Mouse (Mus musculus): ENCODE data around the gene Kpna7.
"Not testable (repeated sequence)": the region's sequence is repeated elsewhere in the genome, so short reads cannot be mapped to it uniquely, and the experiment has no call there.

Gene Kpna7

GRCm38 (mm10) chr5:145083632-145084451 lies at the start of gene Kpna7, which contains the start of gene Arpc1a:
TSS of gene Kpna7 (minus strand) at chr5:145084030.
TSS of gene Arpc1a (plus strand) at chr5:145083830.
- DNase-seq (ENCODE audit: low read depth): peak; percentile 87

DNA sequence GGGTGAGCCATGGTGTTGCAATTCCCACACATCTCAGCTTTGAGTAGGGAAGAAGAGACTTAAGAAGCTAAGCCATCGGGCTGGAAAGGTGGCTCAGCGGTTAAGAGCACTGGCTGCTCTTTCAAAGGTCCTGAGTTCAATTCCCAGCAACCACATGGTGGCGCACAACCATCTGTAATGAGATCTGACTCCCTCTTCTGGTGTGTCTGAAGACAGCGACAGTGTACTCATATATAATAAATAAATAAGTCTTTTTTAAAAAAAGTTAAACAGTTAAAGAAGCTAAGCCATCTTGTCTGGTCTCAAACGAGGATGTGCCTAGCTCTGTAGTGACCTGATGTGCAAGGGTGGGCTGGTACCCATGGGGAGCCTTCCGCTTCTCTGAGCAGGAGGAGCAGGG lies 49.4 kb upstream of the Kpna7 start:
- DNase-seq (ENCODE audit: low read depth): not testable (repeated sequence)

DNA sequence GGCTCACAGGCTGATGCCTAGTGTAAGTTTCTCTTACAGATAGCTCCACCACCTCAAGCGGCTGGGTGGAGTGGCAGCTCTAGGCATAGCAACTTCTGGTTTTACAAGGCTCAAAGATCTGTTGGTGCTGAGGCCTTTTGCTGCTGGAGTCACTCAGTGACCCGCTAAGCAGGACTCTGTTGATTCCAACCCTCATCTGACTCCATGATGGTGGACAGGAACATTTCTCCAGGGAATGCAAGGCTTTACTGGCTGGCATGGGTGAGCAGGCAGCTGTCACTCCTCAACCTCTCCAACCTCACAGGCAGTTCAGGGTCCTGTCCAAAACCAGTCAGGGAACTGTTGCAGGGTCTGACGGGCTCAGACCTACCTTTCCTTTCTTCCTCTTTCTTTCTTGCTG lies 47.2 kb upstream of the Kpna7 start:
- DNase-seq (ENCODE audit: low read depth): no peak

GRCm38 (mm10) chr5:145130191-145130590 lies 46.4 kb upstream of the Kpna7 start:
- no peak for DNase-seq (ENCODE audit: low read depth)

DNA sequence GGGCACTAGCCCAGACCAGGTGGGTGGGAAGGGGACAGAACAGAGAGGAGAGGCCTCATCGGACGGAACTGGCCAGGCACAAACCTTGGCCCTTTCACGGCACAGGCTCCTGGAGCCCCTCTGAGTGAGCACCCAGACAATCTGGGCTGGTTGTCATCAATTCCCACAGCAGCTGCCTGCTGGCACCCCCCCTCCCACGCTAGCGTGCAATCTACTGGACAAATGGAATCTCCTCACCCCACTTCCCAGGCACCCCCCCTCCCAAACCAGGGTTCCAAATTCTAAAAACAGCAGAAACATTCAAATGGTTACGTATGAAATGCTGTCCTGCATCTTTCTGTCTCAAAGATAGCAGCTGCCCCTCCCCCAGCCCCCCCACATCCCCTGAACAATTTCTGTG lies 45.9 kb upstream of the Kpna7 start:
- not testable (repeated sequence) for DNase-seq (ENCODE audit: low read depth)

DNA sequence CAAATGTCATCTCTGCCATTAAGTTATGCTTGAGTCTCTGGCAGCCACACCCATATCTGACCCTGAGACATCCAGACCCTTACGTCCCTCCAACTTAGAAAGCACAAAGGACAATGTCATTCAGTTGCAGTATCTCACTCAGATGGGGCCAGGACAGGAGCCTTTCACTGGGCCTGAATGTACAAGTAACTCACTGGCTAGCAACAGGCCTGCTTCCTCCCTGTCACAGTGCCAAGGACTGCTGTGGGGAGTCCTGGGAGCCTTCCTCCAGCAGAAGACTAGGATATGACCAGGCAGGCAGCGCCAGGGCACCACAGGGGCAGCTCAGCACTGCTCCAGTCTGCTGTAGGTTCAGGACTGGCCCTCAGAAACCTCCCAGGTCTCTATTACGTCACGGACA lies 45.3 kb upstream of the Kpna7 start:
- DNase-seq (ENCODE audit: low read depth): no peak

DNA sequence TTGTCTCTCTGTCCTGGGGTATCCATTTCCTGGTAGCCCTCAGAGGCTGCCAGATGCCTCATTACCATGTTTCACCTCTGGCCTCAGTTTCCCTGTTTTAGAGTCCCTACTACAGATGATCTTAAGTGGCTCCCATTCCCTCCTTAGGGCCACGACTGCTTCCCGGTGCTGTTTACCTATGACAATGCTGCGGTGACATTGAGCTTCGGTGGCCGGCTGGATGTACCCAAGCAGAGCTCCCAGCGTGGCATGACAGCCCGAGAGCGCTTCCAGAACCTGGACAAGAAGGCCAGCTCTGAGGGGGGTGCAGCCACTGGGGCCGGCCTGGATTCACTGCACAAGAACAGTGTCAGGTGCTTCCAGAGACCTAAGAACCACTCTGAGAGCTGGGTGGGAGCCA lies 42.8 kb upstream of the Kpna7 start:
- DNase-seq (ENCODE audit: low read depth): no peak

DNA sequence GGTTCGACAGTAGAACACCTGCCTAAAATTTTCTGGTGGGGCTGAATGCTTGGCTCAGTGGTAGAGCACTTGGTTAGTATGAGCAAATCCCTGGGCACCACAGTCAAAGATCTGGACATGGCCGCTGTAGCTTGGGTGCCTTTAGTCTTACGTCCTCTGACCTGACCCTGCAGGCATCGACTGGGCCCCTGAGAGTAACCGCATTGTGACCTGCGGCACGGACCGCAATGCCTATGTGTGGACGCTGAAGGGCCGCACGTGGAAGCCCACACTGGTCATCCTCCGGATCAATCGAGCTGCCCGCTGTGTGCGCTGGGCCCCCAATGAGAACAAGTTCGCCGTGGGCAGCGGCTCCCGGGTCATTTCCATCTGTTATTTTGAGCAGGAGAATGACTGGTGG lies 39.6 kb upstream of the Kpna7 start:
- DNase-seq (ENCODE audit: low read depth): no peak

DNA sequence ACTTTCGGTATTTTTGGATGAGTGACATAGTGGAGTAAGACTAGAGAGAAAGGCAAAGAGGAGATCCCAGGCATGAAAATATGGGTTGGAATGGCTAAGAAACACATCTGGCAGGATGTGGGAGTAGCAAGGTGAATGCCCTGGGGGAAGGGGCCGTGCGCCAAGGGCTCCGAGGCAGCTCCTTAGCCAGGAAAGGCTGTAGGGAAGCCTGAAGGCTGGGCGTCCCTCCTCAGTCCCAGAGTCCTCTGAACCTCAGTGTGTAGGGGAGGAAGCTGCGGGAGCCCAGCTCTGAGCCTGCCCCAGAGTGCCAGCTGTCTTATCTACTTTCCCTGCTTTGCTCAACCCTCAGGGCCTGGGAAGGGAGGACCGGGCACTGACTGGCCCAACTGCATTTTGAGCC lies 37.1 kb upstream of the Kpna7 start:
- DNase-seq (ENCODE audit: low read depth): no peak

DNA sequence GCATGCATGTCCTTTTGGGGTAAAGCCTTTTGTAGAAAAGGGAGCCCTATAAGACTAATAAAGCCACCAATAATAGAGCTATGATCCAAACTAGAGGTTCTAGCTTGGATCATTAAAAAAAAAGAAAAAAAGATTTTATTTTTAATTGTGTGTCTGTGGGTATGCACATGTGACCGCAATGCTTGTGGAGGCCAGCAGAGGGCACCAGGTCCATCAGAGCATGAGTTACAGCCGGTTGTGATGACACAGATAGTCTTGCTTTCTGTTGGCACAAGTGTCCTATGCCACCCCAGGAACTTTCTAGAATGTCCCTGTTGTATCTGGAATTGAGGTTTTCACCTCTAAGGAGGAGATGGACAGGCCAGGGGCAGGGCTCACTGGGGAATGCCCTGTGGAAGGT lies 35.6 kb upstream of the Kpna7 start:
- no peak for DNase-seq (ENCODE audit: low read depth)

DNA sequence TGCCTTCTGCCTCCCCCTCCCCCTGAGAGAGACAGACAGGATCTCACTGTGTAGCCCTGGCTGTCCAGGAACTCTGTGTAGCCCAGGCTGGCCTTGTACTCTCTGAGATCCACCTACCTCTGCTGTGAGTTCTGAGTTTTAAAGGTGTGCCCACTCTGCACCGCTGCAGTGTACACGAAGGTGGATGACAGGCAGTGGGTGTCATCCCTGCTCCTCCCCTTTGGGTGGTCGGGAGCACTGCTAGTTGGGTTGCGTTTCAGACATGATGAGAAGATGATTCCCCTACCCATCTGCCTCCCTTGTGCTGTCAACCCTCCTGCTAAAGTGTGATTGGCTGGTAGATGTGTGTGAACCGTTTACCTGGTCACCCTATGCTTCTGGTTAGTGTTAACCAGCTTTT lies 34.6 kb upstream of the Kpna7 start:
- DNase-seq (ENCODE audit: low read depth): no peak

GRCm38 (mm10) chr5:145118005-145118404 lies 34.2 kb upstream of the Kpna7 start:
- no peak for DNase-seq (ENCODE audit: low read depth)

- DNase-seq (ENCODE audit: low read depth): no peak
Measured at GRCm38 (mm10) chr5:145116916-145117315, 33.1 kb upstream of the Kpna7 start.

DNA sequence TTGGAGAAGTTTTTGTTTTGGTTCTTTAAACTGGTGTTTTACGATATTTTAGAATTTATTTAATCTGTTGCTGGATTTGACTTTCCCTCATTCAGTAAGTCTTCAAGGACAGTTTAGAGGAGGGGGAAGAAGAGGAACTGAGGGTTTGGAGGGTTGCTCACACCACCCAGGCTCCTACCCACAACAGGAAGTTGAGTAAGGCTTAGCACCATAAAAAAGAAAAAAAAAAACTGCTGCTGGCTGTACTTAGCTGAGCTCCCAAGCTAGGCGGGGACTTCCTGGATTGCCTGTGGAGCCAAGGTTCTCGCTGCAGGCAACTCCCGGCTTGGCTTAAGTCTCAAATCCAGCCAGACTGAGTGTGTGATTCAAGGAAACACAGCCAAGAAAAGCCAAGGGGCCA lies 32.5 kb upstream of the Kpna7 start:
- DNase-seq (ENCODE audit: low read depth): no peak

DNA sequence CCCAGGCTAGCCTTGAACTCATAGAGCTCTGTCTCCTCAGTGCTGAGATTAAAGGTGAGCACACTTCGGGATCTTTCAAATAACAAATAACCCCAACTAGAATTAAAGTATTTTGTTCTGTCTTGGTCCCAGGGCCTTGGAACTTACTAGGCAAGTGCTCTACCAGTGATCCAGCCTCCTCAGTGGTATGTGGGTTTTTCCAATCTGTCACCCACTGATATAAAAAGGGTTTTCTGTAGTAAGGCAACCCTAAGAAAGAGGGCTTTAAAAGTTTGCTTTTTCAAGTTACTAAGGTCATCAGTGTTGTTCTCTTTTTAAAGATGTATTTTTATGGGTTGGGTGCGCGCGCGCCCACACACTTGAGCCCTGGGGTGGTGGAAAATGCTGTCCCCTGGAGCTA lies 31.9 kb upstream of the Kpna7 start:
- no peak for DNase-seq (ENCODE audit: low read depth)

GRCm38 (mm10) chr5:145114606-145115473 lies 31.0 kb upstream of the Kpna7 start:
- no peak for DNase-seq (ENCODE audit: low read depth)

GRCm38 (mm10) chr5:145114071-145114605 lies 30.3 kb upstream of the Kpna7 start, which contains the start of gene Arpc1b:
TSS of gene Arpc1b (plus strand) at chr5:145114215.
- no peak for DNase-seq (ENCODE audit: low read depth)

DNA sequence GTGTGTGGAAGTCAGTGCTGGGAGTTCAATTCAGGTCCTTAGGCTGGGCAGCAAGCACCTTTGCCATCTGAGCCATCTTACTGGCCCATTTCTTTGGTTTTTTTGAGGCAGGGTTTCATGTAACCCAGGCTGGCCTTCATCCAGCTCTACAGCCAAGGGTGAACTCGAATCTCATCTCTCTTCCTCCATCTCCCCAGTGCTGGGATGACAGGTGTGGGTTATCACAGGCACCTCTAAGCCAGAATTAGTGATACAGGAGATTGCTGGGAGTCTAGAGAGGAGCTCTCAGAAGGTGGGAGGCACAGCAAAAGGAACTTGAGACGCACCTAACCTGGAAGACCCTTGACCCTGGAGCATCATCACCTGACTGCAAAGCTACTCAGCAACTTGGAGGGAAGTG lies 29.6 kb upstream of the Kpna7 start:
- no peak for DNase-seq (ENCODE audit: low read depth)

GRCm38 (mm10) chr5:145112566-145112965 lies 28.7 kb upstream of the Kpna7 start:
- no peak for DNase-seq (ENCODE audit: low read depth)

- DNase-seq (ENCODE audit: low read depth): no peak
Measured at GRCm38 (mm10) chr5:145110401-145110800, 26.6 kb upstream of the Kpna7 start.

- DNase-seq (ENCODE audit: low read depth): no peak
Measured at GRCm38 (mm10) chr5:145105694-145106275, 22.0 kb upstream of the Kpna7 start.

- no peak for DNase-seq (ENCODE audit: low read depth)
Measured at GRCm38 (mm10) chr5:145104328-145104727, 20.5 kb upstream of the Kpna7 start.
